19 mouse cellular contexts compared by ENCODE assay signal in the genomic region with DNA sequence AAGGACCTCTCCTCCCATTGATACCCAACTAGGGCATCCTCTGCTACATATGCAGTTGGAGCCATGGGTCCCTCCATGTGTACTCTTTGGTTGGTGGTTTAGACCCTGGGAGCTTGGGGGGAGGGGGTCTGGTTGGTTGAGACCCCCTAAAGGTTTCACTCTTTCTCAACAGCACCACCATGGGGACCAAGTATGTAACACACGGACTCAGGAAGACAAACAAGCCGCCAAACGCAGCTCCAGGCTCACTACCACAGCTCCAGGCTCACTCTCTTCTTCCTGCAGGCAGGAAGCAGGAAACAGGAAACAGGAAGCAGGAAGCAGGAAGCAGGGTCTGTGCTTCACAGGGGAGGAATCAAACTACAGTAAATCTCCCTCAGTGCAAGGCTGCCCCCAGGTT.
A peak's percentile ranks its signal among the peaks of the same experiment; 100 is the strongest.
DNase-seq lines count a peak whose midpoint lies in the region; ATAC-seq and TF ChIP-seq lines count a peak whose summit lies in the region.
"Had no signal": no experiment of that assay in that cellular context is flagged by ENCODE, and none has a peak within 500 bp of the region (broad histone marks: within the 10 kb centered on the region; RNA-seq: fewer than 3 reads in every experiment).

No protein-coding gene starts in this region.

- 91% methylated on average over 3 of the region's 3 CpGs for whole genome bisulfite sequencing in midbrain, embryonic 10.5 days

- peaks cover 18% of the 10 kb centered on the region for H3K4me1 ChIP-seq in testis, adult 2 months (ENCODE audit: control insufficient read depth, insufficient read depth, low read length)
- H3K4me1 ChIP-seq in G1E (ENCODE audit: insufficient read depth, low read depth, low read length), result peaks cover 10% of the 10 kb centered on the region
- H3K4me1 ChIP-seq in midbrain, embryonic 10.5 days, result no peaks in the 10 kb centered on the region
- H3K4me1 ChIP-seq: embryonic facial prominence, embryonic 12.5 days; forebrain, embryonic 13.5 days; forebrain, embryonic 15.5 days had no signal

- peak; percentile 40; the same call in 1 of the 2 replicates for TF ChIP-seq POLR2A in testis, adult 2 months (IDR thresholded peaks at IDR 0.05; ENCODE audit: control insufficient read depth, low read depth, low read length)

- no peaks in the 10 kb centered on the region for H3K27me3 ChIP-seq in testis, adult 2 months (ENCODE audit: control insufficient read depth, insufficient read depth, low read length)
- no peaks in the 10 kb centered on the region for H3K27me3 ChIP-seq in G1E (ENCODE audit: insufficient read depth, low read length)
- H3K27me3 ChIP-seq in midbrain, embryonic 10.5 days (ENCODE audit: low read depth, poor library complexity, severe bottlenecking), result no peaks in the 10 kb centered on the region
- H3K27me3 ChIP-seq: embryonic facial prominence, embryonic 12.5 days; forebrain, embryonic 13.5 days; forebrain, embryonic 15.5 days had no signal

- peak; percentile 28; the same call in 1 of the 2 replicates for ATAC-seq in G1E (ENCODE audit: extremely low read depth, insufficient number of reproducible peaks, low FRiP score, poor library complexity, severe bottlenecking)
- ATAC-seq: activated CD4-positive, CD25-positive, alpha-beta regulatory T cell, adult 4 months; forebrain, embryonic 13.5 days; forebrain, embryonic 15.5 days; forebrain, postnatal 0 days had no signal

- no peaks in the 10 kb centered on the region for H3K36me3 ChIP-seq in testis, adult 2 months (ENCODE audit: control insufficient read depth, insufficient read depth, low read length)
- H3K36me3 ChIP-seq in G1E (replicated peaks), result no peaks in the 10 kb centered on the region
- H3K36me3 ChIP-seq in midbrain, embryonic 10.5 days, result no peaks in the 10 kb centered on the region
- H3K36me3 ChIP-seq: embryonic facial prominence, embryonic 10.5 days; embryonic facial prominence, embryonic 12.5 days; forebrain, embryonic 15.5 days had no signal

- peak overlapping the region; percentile 38 for H3K4me3 ChIP-seq in testis, adult 2 months (ENCODE audit: control insufficient read depth, low read depth, low read length)
- H3K4me3 ChIP-seq in G1E (ENCODE audit: low read depth, low read length), result no peak overlapping the region
- H3K4me3 ChIP-seq in midbrain, embryonic 10.5 days, result no peak overlapping the region
- H3K4me3 ChIP-seq: embryonic facial prominence, embryonic 10.5 days; embryonic facial prominence, embryonic 12.5 days; forebrain, embryonic 13.5 days; forebrain, embryonic 15.5 days had no signal

- TF ChIP-seq CTCF in testis, adult 2 months (IDR thresholded peaks at IDR 0.05; ENCODE audit: control insufficient read depth, insufficient read depth, insufficient replicate concordance, low read depth, low read length), result no peak
- no peak for TF ChIP-seq CTCF in G1E (IDR thresholded peaks at IDR 0.05; ENCODE audit: low read depth, low read length)

- no peaks in the 10 kb centered on the region for H3K9me3 ChIP-seq in G1E (replicated peaks)
- H3K9me3 ChIP-seq in midbrain, embryonic 10.5 days (replicated peaks), result no peaks in the 10 kb centered on the region
- H3K9me3 ChIP-seq: embryonic facial prominence, embryonic 10.5 days; embryonic facial prominence, embryonic 12.5 days; forebrain, embryonic 13.5 days; forebrain, embryonic 15.5 days had no signal

- no peak for DNase-seq in testis, postnatal 10 days (ENCODE audit: low spot score)
- no peak for DNase-seq in G1E (ENCODE audit: low spot score)
- DNase-seq in midbrain, embryonic 10.5 days (ENCODE audit: low spot score), result no peak
- DNase-seq in kidney, postnatal 14 days, result no peak
- DNase-seq: adrenal gland, adult 8-10 months; adrenal gland, postnatal 14 days; adrenal gland, postnatal 36 days; cerebellum, adult 11-12 months; cerebellum, adult 2 months; cerebellum, adult 9-10 months; cerebellum, postnatal 10 days; cerebellum, postnatal 25 days; forebrain, postnatal 0 days had no signal

- H3K27ac ChIP-seq in testis, adult 2 months (ENCODE audit: control insufficient read depth, insufficient read depth, low read depth, low read length), result no peak overlapping the region
- H3K27ac ChIP-seq in midbrain, embryonic 10.5 days (replicated peaks), result no peak overlapping the region
- H3K27ac ChIP-seq: embryonic facial prominence, embryonic 10.5 days; embryonic facial prominence, embryonic 12.5 days; forebrain, embryonic 13.5 days; forebrain, embryonic 15.5 days had no signal
